Mouse (Mus musculus): ENCODE results near the gene Krtcap3. TPM values are rescaled to one million over a fixed set of nuclear protein-coding genes. Genes with fewer than 3 reads are reported as not detected.

The Krtcap3 gene
- polyA plus RNA-seq, 3 experiments from 2014 or later = 25.8 to 27.7 (median 26.9) TPM

Other genes with a start within 250 kb of the Krtcap3 start
- gene Atraid, start 203.4 kb upstream of the Krtcap3 start, polyA plus RNA-seq (2017; shearing (Covaris generic)) = 10 to 100 TPM; 61.6 to 98.6 (median 81.7) TPM
- gene Slc5a6, start 202.8 kb upstream of the Krtcap3 start, polyA plus RNA-seq (2017; shearing (Covaris generic)) = 1 to 10 TPM; 4.9 to 7.0 (median 4.9) TPM
- 10 to 100 TPM in 1 of 3 experiments, 1 to 10 TPM in 2; 5.4 to 11.8 (median 7.8) TPM for gene Cad, start 196.9 kb upstream of the Krtcap3 start, polyA plus RNA-seq (2017; shearing (Covaris generic))
- not detected for gene Dnajc5g, start 145.4 kb upstream of the Krtcap3 start, polyA plus RNA-seq (2017; shearing (Covaris generic))
- under 1 TPM in 2 of 3 experiments, not detected in 1; 0.45 to 0.57 TPM for gene Slc30a3, start 143.5 kb upstream of the Krtcap3 start, polyA plus RNA-seq (2017; shearing (Covaris generic))
- not detected for gene Trim54, start 135.0 kb upstream of the Krtcap3 start, polyA plus RNA-seq (2017; shearing (Covaris generic))
- not detected for gene Ucn, start 112.9 kb upstream of the Krtcap3 start, polyA plus RNA-seq (2017; shearing (Covaris generic))
- gene Mpv17, start 97.4 kb upstream of the Krtcap3 start, polyA plus RNA-seq (2017; shearing (Covaris generic)) = 10 to 100 TPM; 40.8 to 67.2 (median 64.2) TPM
- gene Gm29609, start 71.8 kb upstream of the Krtcap3 start, polyA plus RNA-seq (2017; shearing (Covaris generic)) = 1 to 10 TPM in 1 of 3 experiments, under 1 TPM in 2; 0.19 to 3.2 (median 0.29) TPM
- gene Gtf3c2, start 71.5 kb upstream of the Krtcap3 start, polyA plus RNA-seq (2017; shearing (Covaris generic)) = 100 to 1,000 TPM in 1 of 3 experiments, 10 to 100 TPM in 2; 61.8 to 103 (median 81.3) TPM
- 100 to 1,000 TPM in 2 of 3 experiments, 10 to 100 TPM in 1; 96.4 to 122 (median 119) TPM for gene Snx17, start 58.5 kb upstream of the Krtcap3 start, polyA plus RNA-seq (2017; shearing (Covaris generic))
- 10 to 100 TPM; 38.7 to 45.8 (median 44.4) TPM for gene Eif2b4, start 58.3 kb upstream of the Krtcap3 start, polyA plus RNA-seq (2017; shearing (Covaris generic))
- 1 to 10 TPM; 3.5 to 6.1 (median 5.4) TPM for gene Zfp513, start 49.4 kb upstream of the Krtcap3 start, polyA plus RNA-seq (2017; shearing (Covaris generic))
- gene Ppm1g, start 31.0 kb upstream of the Krtcap3 start, polyA plus RNA-seq (2017; shearing (Covaris generic)) = 10 to 100 TPM; 38.5 to 63.1 (median 49.7) TPM
- 100 to 1,000 TPM in 1 of 3 experiments, 10 to 100 TPM in 2; 84.6 to 104 (median 84.9) TPM for gene Nrbp1, start 10.8 kb upstream of the Krtcap3 start, polyA plus RNA-seq (2017; shearing (Covaris generic))
- not detected for gene Gm9970, start 10.5 kb upstream of the Krtcap3 start, polyA plus RNA-seq (2017; shearing (Covaris generic))
- 1 to 10 TPM; 3.3 to 4.4 (median 4.3) TPM for gene Ift172, start 39.4 kb downstream of the Krtcap3 start, polyA plus RNA-seq (2017; shearing (Covaris generic))
- gene Fndc4, start 44.4 kb downstream of the Krtcap3 start, polyA plus RNA-seq (2017; shearing (Covaris generic)) = not detected
- gene Gckr, start 45.8 kb downstream of the Krtcap3 start, polyA plus RNA-seq (2017; shearing (Covaris generic)) = under 1 TPM in 2 of 3 experiments, not detected in 1; 0.15 to 0.48 TPM
- gene Zfp512, start 200.7 kb downstream of the Krtcap3 start, polyA plus RNA-seq (2017; shearing (Covaris generic)) = 10 to 100 TPM; 24.3 to 48.9 (median 45.0) TPM
- under 1 TPM in 1 of 3 experiments, not detected in 2; 0.28 TPM for gene 4930548H24Rik, start 234.0 kb downstream of the Krtcap3 start, polyA plus RNA-seq (2017; shearing (Covaris generic))
- gene Gpn1, start 243.1 kb downstream of the Krtcap3 start, polyA plus RNA-seq (2017; shearing (Covaris generic)) = 10 to 100 TPM; 47.7 to 62.6 (median 49.7) TPM

Data from inflammation-experienced regulatory T-cells, adult 6 months (primary cell).